Mouse (Mus musculus) regulatory T cell (primary cell): Measurements from ENCODE around the gene Gpr153.

Source experiments
- in situ Hi-C: fragments of 300-600 bp; cut with MboI, MseI; formaldehyde crosslinking; loops from one replicate; pipeline ENCODE4 v1.15.1; 2025; ENCODE audit warnings: high pct_unique_total_duplicates

The Gpr153 gene

GRCm38 (mm10) chr4:152287317-152288120, 13.5 kb downstream of the Gpr153 start:
- in situ Hi-C loops: loop anchor here (5.0 to 10.0 kb wide), 2 partner anchors 115 to 1187 kb away; no protein-coding TSS in a partner anchor

- in situ Hi-C loops: loop anchor here (5.0 to 10.0 kb wide), 2 partner anchors 116 to 1186 kb away; no protein-coding TSS in a partner anchor
These were observed 14.4 kb downstream of the Gpr153 start for GRCm38 (mm10) chr4:152288398-152288945.

- in situ Hi-C loops: no loop called here
These were observed 16.4 kb downstream of the Gpr153 start for GRCm38 (mm10) chr4:152290385-152290784.

GRCm38 (mm10) chr4:152290991-152291390, 17.0 kb downstream of the Gpr153 start:
- in situ Hi-C loops: no loop called here

GRCm38 (mm10) chr4:152291562-152291961, 17.5 kb downstream of the Gpr153 start, which contains the start of gene Hes3:
Gene Hes3, minus strand, starts transcription at chr4:152291662.
- in situ Hi-C loops: no loop called here

- in situ Hi-C loops: no loop called here
These were observed 18.2 kb downstream of the Gpr153 start for GRCm38 (mm10) chr4:152292102-152292765.

- in situ Hi-C loops: no loop called here
These were observed 20.3 kb downstream of the Gpr153 start for GRCm38 (mm10) chr4:152294188-152294929.

GRCm38 (mm10) chr4:152295916-152296315, 21.9 kb downstream of the Gpr153 start:
- in situ Hi-C loops: no loop called here

GRCm38 (mm10) chr4:152296371-152296770, 22.3 kb downstream of the Gpr153 start:
- in situ Hi-C loops: no loop called here

- in situ Hi-C loops: no loop called here
These were observed 23.1 kb downstream of the Gpr153 start, which contains the start of gene Icmt for GRCm38 (mm10) chr4:152296874-152297861. Gene Icmt, plus strand, starts transcription at chr4:152297227.

GRCm38 (mm10) chr4:152298836-152299235, 24.8 kb downstream of the Gpr153 start:
- in situ Hi-C loops: no loop called here

GRCm38 (mm10) chr4:152300375-152300774, 26.3 kb downstream of the Gpr153 start:
- in situ Hi-C loops: loop anchor here (25.0 kb wide), 1 partner anchor 1662 kb away; the partner anchor contains the start of gene A430005L14Rik

GRCm38 (mm10) chr4:152302012-152302411, 28.0 kb downstream of the Gpr153 start:
- in situ Hi-C loops: loop anchor here (25.0 kb wide), 1 partner anchor 1660 kb away; the partner anchor contains the start of gene A430005L14Rik

- in situ Hi-C loops: loop anchor here (25.0 kb wide), 1 partner anchor 1659 kb away; the partner anchor contains the start of gene A430005L14Rik
These were observed 29.1 kb downstream of the Gpr153 start for GRCm38 (mm10) chr4:152303172-152303571.

- in situ Hi-C loops: loop anchor here (25.0 kb wide), 1 partner anchor 1658 kb away; the partner anchor contains the start of gene A430005L14Rik
These were observed 30.7 kb downstream of the Gpr153 start for GRCm38 (mm10) chr4:152304685-152305084.

GRCm38 (mm10) chr4:152305991-152306390, 32.0 kb downstream of the Gpr153 start:
- in situ Hi-C loops: loop anchor here (25.0 kb wide), 1 partner anchor 1656 kb away; the partner anchor contains the start of gene A430005L14Rik

- in situ Hi-C loops: loop anchor here (25.0 kb wide), 1 partner anchor 1655 kb away; the partner anchor contains the start of gene A430005L14Rik
These were observed 33.5 kb downstream of the Gpr153 start for GRCm38 (mm10) chr4:152307542-152307941.

GRCm38 (mm10) chr4:152312186-152312585, 38.2 kb downstream of the Gpr153 start:
- in situ Hi-C loops: loop anchor here (25.0 kb wide), 1 partner anchor 1650 kb away; the partner anchor contains the start of gene A430005L14Rik

GRCm38 (mm10) chr4:152313211-152313632, 39.2 kb downstream of the Gpr153 start:
- in situ Hi-C loops: loop anchor here (25.0 kb wide), 1 partner anchor 1649 kb away; the partner anchor contains the start of gene A430005L14Rik
